In genomic region chr4:132209299-132209698, GRCm38 (mm10) we compare ENCODE assay signal across 15 mouse cellular contexts. TPM values are rescaled to one million over a fixed set of nuclear protein-coding genes. Genes with fewer than 3 reads are reported as not detected.
DNase-seq lines count a peak whose midpoint lies in the region; ATAC-seq and TF ChIP-seq lines count a peak whose summit lies in the region.
"Had no signal": no experiment of that assay in that cellular context is flagged by ENCODE, and none has a peak within 500 bp of the region (broad histone marks: within the 10 kb centered on the region; RNA-seq: fewer than 3 reads in every experiment).

No protein-coding gene starts in this region.

- no peak for TF ChIP-seq CTCF in stomach, postnatal 0 days (IDR thresholded peaks at IDR 0.05; ENCODE audit: low read depth)

- peak overlapping the region; percentile 13; the same call in 1 of the 2 replicates for H3K4me2 ChIP-seq in heart, embryonic 15.5 days
- peak overlapping the region; percentile 29 for H3K4me2 ChIP-seq in neural tube, embryonic 12.5 days (replicated peaks)
- H3K4me2 ChIP-seq in hindbrain, embryonic 14.5 days (replicated peaks): peak overlapping the region; percentile 19; the same call in 1 of the 2 replicates
- H3K4me2 ChIP-seq in stomach, postnatal 0 days (replicated peaks; ENCODE audit: low read depth): 0 out of 2 replicates have a peak overlapping the region, but pooled peaks have one; percentile 6

- H3K27me3 ChIP-seq in heart, embryonic 15.5 days: no peaks in the 10 kb centered on the region
- no peaks in the 10 kb centered on the region for H3K27me3 ChIP-seq in heart, embryonic 10.5 days (ENCODE audit: insufficient read depth, poor library complexity, severe bottlenecking)
- no peaks in the 10 kb centered on the region for H3K27me3 ChIP-seq in neural tube, embryonic 12.5 days (replicated peaks)
- no peaks in the 10 kb centered on the region for H3K27me3 ChIP-seq in hindbrain, embryonic 14.5 days (ENCODE audit: control insufficient read depth, insufficient read depth, low read length)
- H3K27me3 ChIP-seq in stomach, postnatal 0 days (ENCODE audit: control insufficient read depth, insufficient read depth, low read length): no peaks in the 10 kb centered on the region
- H3K27me3 ChIP-seq: hindbrain, embryonic 15.5 days had no signal

- H3K4me3 ChIP-seq in heart, embryonic 15.5 days: no peak overlapping the region
- H3K4me3 ChIP-seq in heart, embryonic 10.5 days: no peak overlapping the region
- no peak overlapping the region for H3K4me3 ChIP-seq in neural tube, embryonic 12.5 days
- H3K4me3 ChIP-seq in hindbrain, embryonic 14.5 days (replicated peaks; ENCODE audit: low read length): no peak overlapping the region
- H3K4me3 ChIP-seq in stomach, postnatal 0 days (ENCODE audit: low read depth, low read length): no peak overlapping the region

- H3K36me3 ChIP-seq in heart, embryonic 15.5 days: peaks cover 44% of the 10 kb centered on the region
- H3K36me3 ChIP-seq in heart, embryonic 10.5 days: peaks cover 61% of the 10 kb centered on the region
- H3K36me3 ChIP-seq in neural tube, embryonic 12.5 days: peaks cover 46% of the 10 kb centered on the region
- peaks cover 57% of the 10 kb centered on the region for H3K36me3 ChIP-seq in hindbrain, embryonic 14.5 days (replicated peaks; ENCODE audit: control insufficient read depth, insufficient read depth)
- H3K36me3 ChIP-seq in stomach, postnatal 0 days (ENCODE audit: control insufficient read depth, insufficient read depth, low read length): peaks cover 5% of the 10 kb centered on the region; the same call in 1 of the 2 replicates

- no peak for TF ChIP-seq EP300 in stomach, postnatal 0 days (optimal IDR thresholded peaks at IDR 0.05)

- no peak for ATAC-seq in heart, embryonic 15.5 days (replicated peaks; ENCODE audit: insufficient number of reproducible peaks, insufficient read depth, low FRiP score, low read depth)
- ATAC-seq in neural tube, embryonic 12.5 days (ENCODE audit: low FRiP score, low read depth): no peak
- ATAC-seq in hindbrain, embryonic 14.5 days (ENCODE audit: low FRiP score): no peak
- ATAC-seq in stomach, postnatal 0 days (ENCODE audit: low FRiP score, low TSS enrichment): no peak

- no peak for DNase-seq in heart, embryonic 10.5 days (ENCODE audit: low spot score)
- no peak for DNase-seq in neural tube, embryonic 10.5 days (ENCODE audit: extremely low spot score, low spot score)
- no peak for DNase-seq in hindbrain, embryonic 14.5 days (ENCODE audit: low spot score)
- no peak for DNase-seq in stomach, postnatal 0 days (ENCODE audit: low spot score)
- no peak for DNase-seq in adrenal gland, postnatal 10 days
- DNase-seq in gastrocnemius, postnatal 25 days: no peak
- DNase-seq: cerebellum, adult 18-20 months; gastrocnemius, postnatal 14 days; kidney, postnatal 36 days; lung, embryonic 14.5 days; retina, postnatal 1 day; thymus, postnatal 4 days had no signal

- H3K9ac ChIP-seq in heart, embryonic 15.5 days: no peak overlapping the region
- H3K9ac ChIP-seq in neural tube, embryonic 12.5 days: no peak overlapping the region
- no peak overlapping the region for H3K9ac ChIP-seq in hindbrain, embryonic 14.5 days
- no peak overlapping the region for H3K9ac ChIP-seq in stomach, postnatal 0 days (ENCODE audit: low read length)
- H3K9ac ChIP-seq: hindbrain, embryonic 15.5 days had no signal

- H3K4me1 ChIP-seq in heart, embryonic 15.5 days (replicated peaks): peaks cover 25% of the 10 kb centered on the region
- peaks cover 11% of the 10 kb centered on the region for H3K4me1 ChIP-seq in heart, embryonic 10.5 days
- H3K4me1 ChIP-seq in neural tube, embryonic 12.5 days: peaks cover 22% of the 10 kb centered on the region
- peaks cover 22% of the 10 kb centered on the region for H3K4me1 ChIP-seq in hindbrain, embryonic 14.5 days (replicated peaks; ENCODE audit: control insufficient read depth, insufficient read depth, low read length)
- H3K4me1 ChIP-seq in stomach, postnatal 0 days (replicated peaks; ENCODE audit: control insufficient read depth, insufficient read depth): peaks cover 4% of the 10 kb centered on the region; the same call in 1 of the 2 replicates

- no peak overlapping the region for H3K27ac ChIP-seq in heart, embryonic 15.5 days
- H3K27ac ChIP-seq in heart, embryonic 10.5 days: no peak overlapping the region
- no peak overlapping the region for H3K27ac ChIP-seq in neural tube, embryonic 12.5 days
- no peak overlapping the region for H3K27ac ChIP-seq in hindbrain, embryonic 14.5 days
- 0 out of 2 replicates have a peak overlapping the region, but pooled peaks have one; percentile 9 for H3K27ac ChIP-seq in stomach, postnatal 0 days (replicated peaks)
- H3K27ac ChIP-seq: hindbrain, embryonic 15.5 days had no signal

- H3K9me3 ChIP-seq in heart, embryonic 15.5 days (replicated peaks): no peaks in the 10 kb centered on the region
- no peaks in the 10 kb centered on the region for H3K9me3 ChIP-seq in heart, embryonic 10.5 days
- no peaks in the 10 kb centered on the region for H3K9me3 ChIP-seq in neural tube, embryonic 12.5 days
- H3K9me3 ChIP-seq in hindbrain, embryonic 14.5 days (ENCODE audit: control insufficient read depth, low read length): no peaks in the 10 kb centered on the region
- H3K9me3 ChIP-seq in stomach, postnatal 0 days (ENCODE audit: control insufficient read depth, low read length): no peaks in the 10 kb centered on the region
- H3K9me3 ChIP-seq: hindbrain, embryonic 15.5 days had no signal

- WGBS in heart, embryonic 15.5 days: 84% methylated on average over 2 of the region's 2 CpGs
- WGBS in heart, embryonic 10.5 days: 88% methylated on average over 2 of the region's 2 CpGs
- WGBS in neural tube, embryonic 12.5 days: 91% methylated on average over 2 of the region's 2 CpGs
- 95% methylated on average over 2 of the region's 2 CpGs for WGBS in hindbrain, embryonic 14.5 days
- 79% methylated on average over 2 of the region's 2 CpGs for WGBS in stomach, postnatal 0 days

RNA-seq across cellular contexts. Expression of gene Ythdf2, which starts 2.8 kb away (rescaled TPM):
- 57.8 and 61.7 TPM in 2 replicates for polyA plus RNA-seq in heart, embryonic 15.5 days (2015; fragmentation: Nextera tagmentation; extraction: Ambion mirVana)
- 76.0 and 91.6 TPM in 2 replicates for polyA plus RNA-seq in heart, embryonic 10.5 days (2016; fragmentation: Nextera tagmentation; extraction: Ambion mirVana)
- polyA plus RNA-seq in neural tube, embryonic 12.5 days (2016; fragmentation: Nextera tagmentation; extraction: Ambion mirVana): 155 and 158 TPM in 2 replicates
- 119 and 122 TPM in 2 replicates for polyA plus RNA-seq in hindbrain, embryonic 14.5 days (2014; fragmentation: Nextera tagmentation; extraction: Ambion mirVana)
- 52.6 and 53.8 TPM in 2 replicates for polyA plus RNA-seq in stomach, postnatal 0 days (2015; fragmentation: Nextera tagmentation; extraction: Ambion mirVana)
- total RNA-seq in adrenal gland, postnatal 10 days (2021): 10 to 100 TPM; 48.9 to 54.4 TPM
- total RNA-seq in gastrocnemius, postnatal 25 days (2021): 10 to 100 TPM; 22.6 to 24.2 TPM

RNA-seq across cellular contexts. Expression of gene Gmeb1, which starts 52.1 kb away (rescaled TPM):
- 23.3 and 28.0 TPM in 2 replicates for polyA plus RNA-seq in heart, embryonic 15.5 days (2015; fragmentation: Nextera tagmentation; extraction: Ambion mirVana)
- 32.5 and 37.6 TPM in 2 replicates for polyA plus RNA-seq in heart, embryonic 10.5 days (2016; fragmentation: Nextera tagmentation; extraction: Ambion mirVana)
- 41.9 and 45.4 TPM in 2 replicates for polyA plus RNA-seq in neural tube, embryonic 12.5 days (2016; fragmentation: Nextera tagmentation; extraction: Ambion mirVana)
- 34.7 and 36.7 TPM in 2 replicates for polyA plus RNA-seq in hindbrain, embryonic 14.5 days (2014; fragmentation: Nextera tagmentation; extraction: Ambion mirVana)
- polyA plus RNA-seq in stomach, postnatal 0 days (2015; fragmentation: Nextera tagmentation; extraction: Ambion mirVana): 11.2 and 11.4 TPM in 2 replicates
- 10 to 100 TPM; 16.5 to 18.7 TPM for total RNA-seq in adrenal gland, postnatal 10 days (2021)
- 1 to 10 TPM; 7.4 to 8.0 TPM for total RNA-seq in gastrocnemius, postnatal 25 days (2021)
